Mouse (Mus musculus): Measurements from ENCODE around the gene Gpc5. TPM values are rescaled to one million over a fixed set of nuclear protein-coding genes. Genes with fewer than 3 reads are reported as not detected.

The Gpc5 gene
- polyA plus RNA-seq, 1 experiment, result not detected

DNA sequence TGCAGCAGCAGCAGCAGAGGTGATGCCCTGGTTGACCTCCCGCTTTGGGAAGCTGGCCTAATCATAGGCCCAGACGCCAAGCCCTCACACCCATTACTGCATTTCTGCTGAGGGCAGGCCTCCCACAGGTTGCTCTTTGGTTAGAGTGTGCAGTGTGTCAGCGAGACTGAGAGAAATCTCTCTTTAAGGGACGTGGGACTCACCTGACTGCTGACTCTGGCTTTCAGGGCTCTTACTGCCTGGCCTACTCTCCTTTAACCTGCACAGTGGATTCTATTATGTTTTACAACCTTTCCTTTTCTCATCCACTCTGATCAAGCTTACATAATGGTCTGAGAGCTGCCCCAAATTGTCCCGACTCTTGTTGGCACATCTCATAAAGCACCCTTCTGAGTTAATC is 234.4 kb downstream of the Gpc5 start:
- 49% methylated on average over 5 of the region's 5 CpGs for WGBS
- no peak for DNase-seq (ENCODE audit: low read depth, low spot score)

DNA sequence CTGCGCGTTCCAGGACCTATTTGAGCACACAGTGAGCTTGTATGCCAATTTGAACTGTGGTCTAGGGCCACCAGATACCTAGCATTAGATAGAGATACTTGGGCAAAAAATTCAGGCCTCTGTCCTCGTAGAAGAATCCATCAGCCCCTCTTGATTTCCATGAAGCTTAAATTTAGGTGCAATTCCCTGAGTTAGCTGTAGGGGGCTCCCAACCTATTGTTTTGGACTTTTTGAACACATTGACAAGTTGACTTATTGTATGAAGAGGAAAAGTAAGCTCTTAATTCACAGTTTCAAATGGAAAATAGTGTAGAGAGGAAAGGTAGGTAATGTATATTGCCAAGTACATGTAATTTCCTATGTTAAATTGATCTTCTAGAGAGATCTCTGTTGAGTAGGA is 247.1 kb downstream of the Gpc5 start:
- no peak for DNase-seq (ENCODE audit: low read depth, low spot score)
- 77% methylated on average over 3 of the region's 3 CpGs for WGBS

DNA sequence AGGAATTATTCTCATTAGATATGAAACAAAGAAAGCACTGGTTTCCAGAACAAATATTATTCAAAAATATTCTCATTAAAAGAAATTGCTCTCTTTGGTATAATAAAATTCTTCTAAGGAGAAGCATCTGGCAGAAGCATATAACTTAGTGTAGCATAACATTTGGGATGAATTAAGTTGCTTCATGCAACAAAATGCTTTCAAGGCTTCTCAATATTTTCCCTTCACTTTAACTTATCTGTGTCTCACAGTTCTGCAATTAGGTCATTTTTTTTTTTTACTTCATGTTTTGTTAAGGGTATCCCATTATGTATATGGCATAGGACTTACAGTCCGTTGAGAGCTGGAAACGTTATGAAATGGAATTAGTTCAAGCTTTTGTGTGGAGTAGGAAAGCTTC is 250.6 kb downstream of the Gpc5 start:
- 82% methylated on average over 2 of the region's 2 CpGs for WGBS
- DNase-seq (ENCODE audit: low read depth, low spot score), result no peak

DNA sequence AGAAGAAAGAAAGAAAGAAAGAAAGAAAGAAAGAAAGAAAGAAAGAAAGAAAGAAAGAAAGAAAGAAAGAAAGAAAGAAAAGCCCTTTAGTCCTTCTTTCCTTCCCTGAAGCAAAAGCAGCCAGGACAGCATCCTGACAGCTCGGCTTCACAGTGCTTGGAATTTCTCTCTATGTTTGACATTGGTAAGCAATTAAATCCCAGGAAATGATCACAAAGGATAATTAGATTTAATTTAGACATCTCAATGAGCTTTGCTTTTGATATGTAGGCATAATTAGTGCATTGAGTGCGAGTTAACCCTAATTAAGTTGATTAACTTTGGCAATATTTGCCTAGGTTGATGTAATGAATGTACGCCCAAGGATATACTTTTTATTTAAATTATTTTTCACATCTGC is 257.4 kb downstream of the Gpc5 start:
- DNase-seq (ENCODE audit: low read depth, low spot score), result no peak
- whole genome bisulfite sequencing, result 74% methylated on average over 3 of the region's 3 CpGs

DNA sequence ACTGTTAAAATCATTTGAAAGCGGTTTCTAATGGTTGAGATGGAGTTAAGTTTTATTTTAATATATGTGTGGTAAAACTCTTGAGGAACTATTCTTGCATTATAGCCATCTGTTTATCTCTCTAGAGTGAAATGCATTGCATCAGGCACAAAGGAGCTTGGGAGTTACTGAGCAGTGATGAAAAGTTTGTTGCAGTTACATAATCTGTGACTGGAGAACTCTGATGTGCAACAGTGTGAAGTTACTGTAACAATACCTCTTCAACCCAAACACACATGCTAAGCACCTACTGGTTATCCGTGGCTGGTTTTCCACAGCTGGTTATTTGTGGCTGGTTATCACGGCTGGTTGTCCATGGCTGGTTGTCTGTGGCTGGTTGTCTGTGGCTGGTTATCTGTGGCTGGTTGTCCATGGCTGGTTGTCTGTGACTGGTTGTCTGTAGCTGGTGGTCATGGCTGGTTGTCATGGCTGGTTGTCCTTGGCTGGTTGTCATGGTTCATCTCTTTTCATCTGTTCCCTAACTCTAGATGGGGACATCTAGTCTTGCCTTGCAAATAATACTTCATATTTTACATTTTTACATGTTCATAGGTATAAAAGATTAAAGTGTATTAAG is 273.4 kb downstream of the Gpc5 start:
- 89% methylated on average over 3 of the region's 3 CpGs for WGBS
- DNase-seq (ENCODE audit: low read depth, low spot score), result no peak

DNA sequence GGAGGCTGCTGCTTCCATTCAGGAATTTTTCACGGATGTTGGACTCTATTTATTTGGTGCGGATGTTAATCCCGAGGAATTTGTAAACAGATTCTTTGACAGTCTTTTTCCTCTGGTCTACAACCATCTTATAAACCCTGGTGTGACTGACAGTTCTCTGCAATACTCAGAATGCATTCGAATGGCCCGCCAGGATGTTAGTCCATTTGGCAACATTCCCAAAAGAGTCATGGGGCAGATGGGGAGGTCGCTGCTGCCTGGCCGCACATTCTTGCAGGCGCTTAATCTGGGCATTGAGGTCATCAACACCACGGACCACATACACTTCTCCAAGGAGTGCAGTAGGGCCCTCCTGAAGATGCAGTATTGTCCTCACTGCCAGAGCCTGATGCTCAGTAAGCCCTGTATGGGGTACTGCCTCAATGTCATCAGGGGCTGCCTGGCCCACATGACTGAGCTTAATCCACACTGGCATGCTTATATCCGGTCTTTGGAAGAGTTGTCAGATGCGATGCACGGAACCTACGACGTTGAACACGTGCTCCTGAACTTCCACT is 277.7 kb downstream of the Gpc5 start:
- no peak for DNase-seq (ENCODE audit: low read depth, low spot score)
- WGBS, result 70% methylated on average over 15 of the region's 15 CpGs

DNA sequence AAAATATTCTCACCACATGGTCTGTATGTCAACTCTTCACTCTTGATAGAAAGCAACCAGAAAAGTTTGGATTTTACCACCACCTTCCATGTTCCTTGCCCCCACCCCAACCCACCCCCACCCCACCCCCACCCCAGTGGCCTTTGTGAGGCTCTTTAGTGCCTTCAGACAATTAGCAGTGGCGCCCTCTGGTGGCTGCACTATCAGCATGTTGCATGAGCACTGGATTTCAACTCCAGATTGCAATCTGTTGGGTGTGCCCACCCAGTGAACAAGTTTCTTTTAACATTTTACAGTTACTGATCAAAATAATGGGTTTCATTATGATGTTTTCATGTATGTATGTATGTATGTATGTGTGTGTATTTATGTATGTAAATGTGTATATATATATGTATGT is 279.1 kb downstream of the Gpc5 start:
- 24% methylated on average over 1 of the region's 1 CpGs for WGBS
- no peak for DNase-seq (ENCODE audit: low read depth, low spot score)

DNA sequence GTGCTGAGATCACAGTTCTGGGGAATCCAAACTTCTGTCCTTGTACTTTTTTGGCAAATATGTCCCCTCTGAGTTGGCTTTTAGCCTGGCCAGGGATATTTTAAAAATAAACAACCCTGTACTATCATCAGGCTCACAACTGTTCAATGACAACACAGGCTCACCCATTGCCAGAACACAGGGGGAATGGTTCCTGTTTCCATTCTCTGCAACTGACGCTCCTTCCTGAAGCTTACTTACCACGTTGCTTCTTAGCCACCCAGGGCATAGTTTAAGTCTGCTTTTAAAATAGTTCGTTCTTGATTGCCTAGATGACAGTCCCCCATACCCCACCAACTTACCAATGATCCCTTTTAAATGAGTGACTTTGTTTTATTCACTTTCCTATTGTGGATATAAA is 299.8 kb downstream of the Gpc5 start:
- WGBS, result 68% methylated on average over 3 of the region's 3 CpGs
- no peak for DNase-seq (ENCODE audit: low read depth, low spot score)

DNA sequence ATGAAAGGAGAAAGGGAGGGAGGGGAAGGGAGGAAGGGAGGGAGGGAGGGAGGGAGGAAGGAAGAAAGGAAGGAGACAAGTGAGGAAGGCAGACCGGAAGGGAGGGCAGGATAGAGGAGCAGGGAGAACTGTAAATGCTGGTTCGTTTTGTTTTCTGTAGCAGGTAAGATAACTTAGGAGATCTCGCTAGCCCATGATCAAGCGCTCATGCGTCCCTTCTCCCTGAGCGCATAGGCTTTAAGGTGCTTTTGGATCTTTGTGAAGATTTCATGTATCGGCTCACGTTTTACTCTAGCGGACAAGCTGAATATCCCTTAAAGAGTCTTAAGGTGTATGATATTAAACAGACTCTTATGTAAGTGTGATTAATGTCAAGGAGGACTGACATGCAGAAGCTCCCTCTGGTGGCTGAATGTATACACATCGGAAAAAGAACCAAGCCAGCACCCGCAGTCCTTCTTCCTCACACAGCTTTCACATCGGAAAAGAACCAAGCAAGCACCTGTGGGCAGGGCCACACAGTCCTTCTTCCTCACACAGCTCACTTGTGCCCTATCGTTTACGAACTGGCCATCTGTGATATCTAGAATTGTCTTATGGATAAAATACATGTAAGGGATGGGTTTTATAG is 301.0 kb downstream of the Gpc5 start:
- 41% methylated on average over 14 of the region's 14 CpGs for WGBS
- DNase-seq (ENCODE audit: low read depth, low spot score), result no peak

DNA sequence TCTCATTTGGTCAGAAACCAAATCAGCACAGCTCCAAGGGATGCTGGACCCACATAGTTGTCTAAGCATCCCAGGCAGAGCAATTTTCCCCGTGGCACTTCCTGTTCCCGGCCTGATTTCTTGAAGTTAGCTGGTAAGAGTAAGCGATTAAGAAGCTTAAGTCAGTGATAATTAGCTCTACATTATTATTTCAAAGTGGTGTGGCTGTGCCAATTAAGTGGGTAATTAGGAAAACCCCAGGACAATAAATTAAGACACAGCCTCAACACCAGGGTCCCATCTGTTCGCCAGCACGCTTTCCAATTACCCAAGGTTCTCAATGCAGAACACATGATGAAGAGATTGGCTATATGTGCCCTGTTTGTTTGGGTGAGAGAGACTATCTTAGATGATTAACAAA is 314.6 kb downstream of the Gpc5 start:
- 72% methylated on average over 5 of the region's 5 CpGs for WGBS
- DNase-seq (ENCODE audit: low read depth, low spot score), result no peak

DNA sequence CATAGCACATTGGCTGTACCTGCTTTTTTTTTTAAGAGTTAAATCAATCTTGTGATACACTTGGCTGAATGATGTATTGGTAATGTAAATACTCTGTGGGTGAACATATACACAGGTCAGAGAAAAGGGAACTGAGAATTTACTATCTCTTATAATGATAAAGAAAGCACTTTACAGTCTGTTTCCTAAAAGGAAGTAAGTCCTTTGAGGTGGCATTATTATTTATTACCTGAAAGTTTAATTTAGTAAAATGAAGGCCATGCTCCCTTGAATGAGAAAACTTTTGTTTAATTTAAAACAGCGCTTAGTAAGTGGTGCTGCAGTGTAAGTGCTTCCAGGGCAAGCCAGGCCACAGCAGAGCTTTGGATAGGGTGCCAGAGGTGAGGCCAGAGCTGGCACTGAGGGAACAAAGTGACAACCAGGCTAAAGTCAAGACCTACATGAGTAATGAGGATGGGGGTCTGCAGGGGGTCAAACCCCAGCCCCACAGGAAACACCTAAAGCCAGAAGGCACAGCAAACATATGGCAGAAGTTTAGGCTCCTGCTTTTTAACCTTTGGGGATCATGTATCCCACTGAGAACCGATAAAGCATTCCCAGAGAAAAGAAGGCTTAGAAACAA is 315.4 kb downstream of the Gpc5 start:
- 53% methylated on average over 2 of the region's 2 CpGs for WGBS
- DNase-seq (ENCODE audit: low read depth, low spot score), result no peak

DNA sequence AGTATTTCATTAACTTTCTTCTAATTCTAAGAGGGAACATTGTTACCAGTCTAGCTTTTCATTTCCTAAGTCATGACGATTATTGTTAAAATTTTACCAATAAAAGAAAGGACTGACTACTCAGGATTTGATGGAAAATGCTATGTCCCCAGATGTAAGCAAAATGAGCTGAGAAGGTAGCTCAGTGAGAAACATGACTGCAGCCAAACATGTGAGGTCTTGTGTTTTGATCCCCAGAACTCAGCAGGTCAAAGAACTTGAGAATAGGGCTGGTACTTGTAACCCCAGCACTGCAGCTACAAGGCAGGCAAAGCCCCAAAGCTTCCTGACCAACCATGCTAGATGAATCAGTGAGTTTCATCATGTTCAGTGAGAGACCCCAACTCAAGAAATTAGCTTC is 318.9 kb downstream of the Gpc5 start:
- no peak for DNase-seq (ENCODE audit: low read depth, low spot score)
- 82% methylated on average over 1 of the region's 1 CpGs for WGBS

DNA sequence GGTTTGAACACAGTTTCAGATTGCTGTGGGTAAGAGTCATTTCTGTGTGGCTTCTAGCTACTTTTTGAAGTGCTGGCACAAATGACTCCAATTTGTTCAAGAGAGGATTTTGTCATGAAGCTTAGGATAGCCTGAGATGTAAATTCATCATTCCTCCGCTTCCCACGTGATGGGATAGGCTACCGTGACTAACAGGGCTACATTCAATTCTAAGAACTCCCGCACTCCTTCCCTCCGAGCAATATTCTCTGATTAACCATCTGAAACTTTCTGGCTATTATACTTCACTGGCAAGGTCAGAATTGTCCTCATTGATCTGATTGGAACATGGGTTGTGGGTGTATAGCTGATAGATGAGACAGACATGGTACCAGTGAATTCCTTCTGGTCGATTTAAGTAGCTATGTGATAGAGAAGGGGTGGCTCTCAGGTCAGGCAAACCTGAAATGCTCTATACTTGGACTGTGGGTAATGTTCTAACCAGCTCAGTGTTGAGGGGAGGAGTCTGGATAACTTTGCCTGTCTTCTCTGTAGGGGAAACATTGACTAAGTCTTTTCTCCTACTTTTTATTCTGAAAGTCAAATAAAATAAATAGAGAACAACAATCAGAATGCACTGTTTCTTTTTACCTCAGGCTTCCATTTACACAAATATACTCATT is 319.6 kb downstream of the Gpc5 start:
- 77% methylated on average over 6 of the region's 6 CpGs for WGBS

DNA sequence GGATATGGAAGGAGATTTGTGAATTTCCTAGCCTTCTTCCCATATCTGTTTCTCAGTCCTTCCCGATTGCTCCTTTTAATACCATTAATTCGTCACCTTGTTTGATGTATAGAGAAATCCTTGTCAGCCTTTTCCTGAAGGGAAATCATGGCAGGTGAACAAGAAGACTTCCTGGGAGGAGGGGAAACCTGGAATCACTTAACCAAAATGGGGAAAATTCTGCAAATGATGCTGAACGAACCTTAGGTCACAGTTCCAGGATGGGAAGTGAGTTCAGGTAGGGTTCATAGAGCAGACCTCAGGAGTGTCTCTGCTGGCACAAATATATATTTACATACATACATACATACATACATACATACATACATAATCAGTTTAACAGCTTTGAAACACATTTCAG is 320.8 kb downstream of the Gpc5 start:
- WGBS, result 88% methylated on average over 3 of the region's 3 CpGs
- DNase-seq (ENCODE audit: low read depth, low spot score), result no peak

More for the DNA sequence above, 319.6 kb downstream of the Gpc5 start:
- no peak for DNase-seq (ENCODE audit: low read depth, low spot score)

DNA sequence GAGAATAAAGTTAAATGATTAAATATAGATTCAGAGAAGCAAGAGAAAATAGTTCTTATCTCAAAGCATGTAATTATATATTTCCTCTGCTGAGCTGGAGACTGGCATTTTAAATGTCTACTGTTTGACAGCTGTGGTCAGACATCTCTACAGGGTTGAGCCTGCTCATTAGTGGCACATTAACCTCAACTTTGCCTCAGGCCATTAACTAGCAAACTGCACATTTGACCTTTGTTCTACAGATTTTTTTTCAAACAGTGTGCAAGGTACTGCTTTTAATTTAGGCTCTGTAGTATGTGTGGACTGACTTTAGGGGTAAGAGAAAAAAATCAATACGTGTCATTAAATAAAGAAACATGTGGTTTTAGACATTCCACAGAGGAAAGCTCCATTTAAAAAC is 321.4 kb downstream of the Gpc5 start:
- no peak for DNase-seq (ENCODE audit: low read depth, low spot score)
- WGBS, result 67% methylated on average over 1 of the region's 1 CpGs

DNA sequence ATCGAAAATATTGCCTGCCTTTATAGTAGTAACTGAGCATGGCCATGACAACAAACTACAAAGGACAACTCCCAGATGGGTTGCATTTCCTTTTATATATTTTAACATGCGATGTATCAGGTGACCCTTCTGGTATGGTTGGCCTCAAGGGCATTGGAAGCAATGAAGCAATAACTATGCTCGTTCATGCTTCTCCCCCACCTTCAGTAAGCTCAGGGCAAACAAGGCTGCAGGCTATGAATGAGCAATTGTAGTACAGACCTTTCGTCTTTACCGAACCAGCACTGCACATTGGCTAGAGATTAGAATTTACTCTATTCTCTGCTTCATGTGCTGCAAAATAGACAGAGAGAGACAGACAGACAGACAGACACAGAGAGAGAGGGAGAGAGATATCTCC is 322.5 kb downstream of the Gpc5 start:
- WGBS, result 47% methylated on average over 5 of the region's 5 CpGs
- DNase-seq (ENCODE audit: low read depth, low spot score), result no peak

DNA sequence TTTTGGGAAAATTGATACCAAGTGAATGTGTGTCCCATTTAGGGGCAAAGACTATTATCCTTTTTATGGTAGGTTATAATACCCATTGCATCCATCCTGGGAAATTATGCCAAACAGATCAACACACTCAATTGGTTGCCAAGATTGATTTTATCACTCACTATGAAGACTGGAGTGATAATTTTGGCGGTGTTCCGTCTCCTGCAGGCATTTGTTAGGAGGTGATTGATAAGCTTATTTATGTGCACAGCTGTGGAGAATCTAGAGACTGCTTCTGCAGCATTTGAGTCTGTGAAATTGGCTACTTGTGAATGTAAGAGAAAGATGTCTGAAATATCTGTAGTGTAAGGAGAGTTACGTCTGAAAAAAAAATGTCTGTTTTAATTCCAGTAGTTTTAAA is 340.0 kb downstream of the Gpc5 start:
- WGBS, result 79% methylated on average over 3 of the region's 3 CpGs
- no peak for DNase-seq (ENCODE audit: low read depth, low spot score)

DNA sequence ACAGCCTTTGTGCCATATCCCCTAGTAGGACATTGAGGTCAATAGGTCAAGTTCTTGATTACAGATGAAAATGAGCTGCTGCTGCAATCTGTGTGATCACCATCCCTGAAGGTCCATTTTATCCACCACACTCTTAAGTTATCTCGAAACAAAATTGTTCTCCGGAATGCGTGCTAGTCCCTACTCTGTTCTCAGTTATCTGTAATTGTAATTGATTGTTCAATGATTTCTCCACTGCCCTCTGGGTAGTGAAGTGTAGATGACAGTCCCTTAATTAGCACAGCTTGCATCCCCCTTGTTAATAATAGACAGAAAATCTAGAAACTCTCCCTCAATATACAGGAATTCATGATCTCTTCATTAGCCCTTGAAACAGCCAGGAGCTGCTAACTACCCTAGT is 340.4 kb downstream of the Gpc5 start:
- DNase-seq (ENCODE audit: low read depth, low spot score), result no peak
- WGBS, result 88% methylated on average over 3 of the region's 3 CpGs

DNA sequence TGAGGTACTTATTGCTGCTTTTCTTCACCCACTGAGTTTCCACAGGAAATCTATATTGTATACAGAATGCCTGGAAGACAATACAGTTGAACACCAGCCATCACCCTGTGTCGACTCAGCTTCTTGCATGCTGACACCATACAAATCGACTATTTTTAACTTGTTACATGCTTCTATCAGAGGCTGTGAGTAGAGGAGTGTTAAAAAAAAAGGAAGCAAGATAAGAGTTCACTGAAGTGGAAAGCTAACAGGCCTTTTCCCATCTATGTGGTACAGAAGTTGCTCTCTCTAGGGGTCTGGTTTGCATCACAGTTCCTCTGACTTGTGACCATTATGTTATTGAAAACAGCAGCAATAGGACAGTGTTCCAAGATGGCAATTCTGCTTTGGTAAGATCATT is 344.6 kb downstream of the Gpc5 start:
- WGBS, result 35% methylated on average over 2 of the region's 2 CpGs
- no peak for DNase-seq (ENCODE audit: low read depth, low spot score)
